Mouse (Mus musculus): Measurements from ENCODE around the gene Auh. TPM values are rescaled to one million over a fixed set of nuclear protein-coding genes. Genes with fewer than 3 reads are reported as not detected.

The Auh gene
- polyA plus RNA-seq, 1 experiment from 2014 or later: 33.7 TPM

DNA sequence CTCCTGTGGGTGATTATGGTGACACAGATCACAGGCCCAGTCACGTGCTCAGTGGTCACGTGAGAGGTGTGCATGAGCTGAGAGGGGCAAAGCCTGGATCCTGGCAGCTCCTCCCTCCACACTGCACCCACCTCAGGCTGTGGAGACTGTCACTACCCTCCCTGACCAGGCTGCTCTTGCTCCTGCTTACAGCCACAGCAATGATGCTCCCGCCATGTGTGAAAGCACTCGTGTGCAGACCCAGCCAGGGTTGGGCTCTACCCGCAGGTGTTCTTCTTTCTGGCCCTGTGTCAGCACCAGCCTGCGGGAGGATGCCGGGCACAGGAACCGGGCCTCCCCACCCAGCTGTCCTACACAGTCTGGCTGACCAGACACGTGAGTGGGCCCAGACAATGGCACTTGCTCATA is 80.1 kb downstream of the Auh start:
- H3K27ac ChIP-seq (ENCODE audit: low read depth, low read length): no peak overlapping the region
- no peak overlapping the region for H3K4me2 ChIP-seq (ENCODE audit: low read depth, low read length, severe bottlenecking)
- WGBS: 82% methylated on average over 9 of the region's 9 CpGs
- no peaks in the 10 kb centered on the region for H3K9me3 ChIP-seq (ENCODE audit: control insufficient read depth, low read length)
- no peaks in the 10 kb centered on the region for H3K4me1 ChIP-seq (replicated peaks; ENCODE audit: control insufficient read depth, insufficient read depth, low read length)
- no peak overlapping the region for H3K9ac ChIP-seq (ENCODE audit: low read length)
- no peaks in the 10 kb centered on the region for H3K27me3 ChIP-seq (ENCODE audit: control insufficient read depth, insufficient read depth, low read length)
- no peak for ATAC-seq (replicated peaks; ENCODE audit: low FRiP score)
- no peak overlapping the region for H3K4me3 ChIP-seq (ENCODE audit: low read depth, low read length)
- H3K36me3 ChIP-seq (ENCODE audit: control insufficient read depth, insufficient read depth, low read length): no peaks in the 10 kb centered on the region
- DNase-seq (ENCODE audit: low spot score): no peak

DNA sequence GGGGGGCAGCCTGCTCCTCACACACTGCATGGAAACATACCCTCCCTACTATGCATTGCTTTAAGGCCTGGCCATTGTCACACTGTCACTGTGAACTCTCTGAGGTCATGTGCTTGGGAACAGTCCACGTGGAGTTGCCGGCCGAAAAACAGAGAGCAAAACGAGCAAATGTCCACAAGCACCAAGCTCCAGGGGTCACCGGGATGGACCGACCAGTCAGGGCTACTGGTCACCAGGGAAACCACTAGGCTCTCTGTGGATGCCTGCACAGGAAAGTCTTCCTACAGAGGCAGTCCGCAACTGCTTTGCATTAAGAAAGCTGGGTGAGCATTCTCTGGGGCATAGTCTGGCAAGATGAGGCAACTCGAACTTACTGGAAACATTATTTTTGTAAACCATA is 82.0 kb downstream of the Auh start:
- WGBS: 67% methylated on average over 8 of the region's 8 CpGs
- H3K27ac ChIP-seq (ENCODE audit: low read depth, low read length): no peak overlapping the region
- H3K4me3 ChIP-seq (ENCODE audit: low read depth, low read length): no peak overlapping the region

DNA sequence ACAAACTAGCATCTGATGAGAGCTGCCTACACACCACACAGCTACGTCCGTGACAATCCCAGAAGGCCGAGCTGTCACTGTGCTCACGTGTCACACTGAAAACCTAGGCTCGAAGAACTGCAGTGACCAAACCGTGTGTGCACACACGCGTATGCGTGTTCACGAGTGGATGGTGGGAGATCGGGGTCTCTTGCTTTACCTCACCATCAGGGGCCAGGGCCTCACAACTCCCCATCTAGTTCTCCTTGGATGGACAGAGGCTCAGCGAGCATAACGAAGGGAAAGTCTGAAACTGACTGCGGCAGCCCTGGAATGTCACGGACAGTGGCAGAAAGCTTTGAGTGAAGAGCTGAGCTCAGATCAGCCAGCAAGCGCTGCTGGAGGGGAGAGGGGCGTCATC is 82.4 kb downstream of the Auh start:
- ATAC-seq (replicated peaks; ENCODE audit: low FRiP score): no peak
- H3K9me3 ChIP-seq (ENCODE audit: control insufficient read depth, low read length): no peaks in the 10 kb centered on the region

More for the DNA sequence above, 82.0 kb downstream of the Auh start:
- DNase-seq (ENCODE audit: low spot score) (no peak), ATAC-seq (replicated peaks; ENCODE audit: low FRiP score) (no peak)
- no peaks in the 10 kb centered on the region for H3K36me3 ChIP-seq (ENCODE audit: control insufficient read depth, insufficient read depth, low read length)
- H3K9ac ChIP-seq (ENCODE audit: low read length): no peak overlapping the region
- H3K27me3 ChIP-seq (ENCODE audit: control insufficient read depth, insufficient read depth, low read length): no peaks in the 10 kb centered on the region
- H3K4me1 ChIP-seq (replicated peaks; ENCODE audit: control insufficient read depth, insufficient read depth, low read length): no peaks in the 10 kb centered on the region
- no peak overlapping the region for H3K4me2 ChIP-seq (ENCODE audit: low read depth, low read length, severe bottlenecking)
- no peaks in the 10 kb centered on the region for H3K9me3 ChIP-seq (ENCODE audit: control insufficient read depth, low read length)

DNA sequence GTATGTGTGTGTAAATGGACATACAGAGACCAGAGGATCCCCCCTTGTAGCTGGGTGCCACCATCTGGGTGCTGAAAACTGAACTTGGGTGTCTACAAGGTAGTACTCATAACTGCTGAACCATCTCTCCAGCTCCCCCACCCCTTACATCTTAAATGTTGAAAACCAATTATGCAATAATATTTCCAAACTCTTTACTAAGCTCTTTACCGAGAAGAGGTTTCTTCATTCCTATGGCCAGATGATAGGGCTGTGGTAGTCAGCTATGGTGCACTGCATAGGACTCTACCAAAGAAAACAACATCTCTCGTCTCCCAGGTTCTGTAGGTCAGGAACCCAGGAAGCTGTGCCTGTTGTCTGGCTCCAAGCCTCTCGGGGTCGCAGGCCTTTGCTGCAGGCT is 83.9 kb downstream of the Auh start:
- WGBS: 85% methylated on average over 4 of the region's 4 CpGs
- no peaks in the 10 kb centered on the region for H3K36me3 ChIP-seq (ENCODE audit: control insufficient read depth, insufficient read depth, low read length)
- no peaks in the 10 kb centered on the region for H3K27me3 ChIP-seq (ENCODE audit: control insufficient read depth, insufficient read depth, low read length)
- no peaks in the 10 kb centered on the region for H3K4me1 ChIP-seq (replicated peaks; ENCODE audit: control insufficient read depth, insufficient read depth, low read length)
- no peak overlapping the region for H3K27ac ChIP-seq (ENCODE audit: low read depth, low read length)
- ATAC-seq (replicated peaks; ENCODE audit: low FRiP score) (no peak), DNase-seq (ENCODE audit: low spot score) (no peak)
- no peak overlapping the region for H3K4me3 ChIP-seq (ENCODE audit: low read depth, low read length)
- H3K9ac ChIP-seq (ENCODE audit: low read length): no peak overlapping the region
- no peaks in the 10 kb centered on the region for H3K9me3 ChIP-seq (ENCODE audit: control insufficient read depth, low read length)
- no peak overlapping the region for H3K4me2 ChIP-seq (ENCODE audit: low read depth, low read length, severe bottlenecking)

More for the DNA sequence above, 82.4 kb downstream of the Auh start:
- Histone ChIP-seq H3K27ac (ENCODE audit: low read depth, low read length) (no peak overlapping the region), H3K4me1 (replicated peaks; ENCODE audit: control insufficient read depth, insufficient read depth, low read length) (no peaks in the 10 kb centered on the region), H3K4me3 (ENCODE audit: low read depth, low read length) (no peak overlapping the region), H3K36me3 (ENCODE audit: control insufficient read depth, insufficient read depth, low read length) (no peaks in the 10 kb centered on the region), H3K9ac (ENCODE audit: low read length) (no peak overlapping the region), H3K27me3 (ENCODE audit: control insufficient read depth, insufficient read depth, low read length) (no peaks in the 10 kb centered on the region), H3K4me2 (ENCODE audit: low read depth, low read length, severe bottlenecking) (no peak overlapping the region)
- 90% methylated on average over 17 of the region's 17 CpGs for WGBS
- no peak for DNase-seq (ENCODE audit: low spot score)

DNA sequence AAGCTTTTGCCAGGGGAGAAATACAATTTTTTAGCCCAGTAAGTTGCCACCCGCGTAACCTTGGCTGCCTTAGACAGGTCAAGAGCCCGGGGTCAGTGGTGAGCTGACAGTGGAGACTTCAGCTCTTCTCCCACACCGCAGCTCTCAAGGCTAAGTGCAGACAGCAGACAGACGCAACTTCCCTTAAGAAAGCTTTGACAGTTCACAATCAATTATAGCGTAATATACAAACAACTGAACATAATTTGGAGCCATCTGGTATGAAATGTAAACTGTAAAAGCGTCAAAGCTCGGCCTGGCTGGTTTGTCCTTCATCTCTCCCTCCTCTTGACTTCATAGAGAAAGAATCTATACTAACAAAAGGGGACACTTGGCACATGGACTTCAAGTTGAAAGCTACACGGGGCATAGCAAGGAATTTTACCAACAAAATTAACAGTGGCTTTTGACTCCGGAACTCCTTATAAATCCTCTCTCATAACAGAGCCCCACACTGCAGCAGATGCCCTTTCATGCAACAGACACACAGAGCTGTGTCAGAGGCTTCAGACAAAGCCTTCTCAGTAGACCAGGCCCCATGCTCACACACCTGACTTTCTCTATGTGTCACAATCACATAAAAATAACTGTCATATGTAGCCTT is 85.8 kb downstream of the Auh start:
- H3K27me3 ChIP-seq (ENCODE audit: control insufficient read depth, insufficient read depth, low read length): no peaks in the 10 kb centered on the region
- no peaks in the 10 kb centered on the region for H3K36me3 ChIP-seq (ENCODE audit: control insufficient read depth, insufficient read depth, low read length)
- DNase-seq (ENCODE audit: low spot score) (no peak), ATAC-seq (replicated peaks; ENCODE audit: low FRiP score) (no peak)
- no peak overlapping the region for H3K9ac ChIP-seq (ENCODE audit: low read length)
- no peak overlapping the region for H3K4me2 ChIP-seq (ENCODE audit: low read depth, low read length, severe bottlenecking)
- 90% methylated on average over 10 of the region's 10 CpGs for WGBS
- no peak overlapping the region for H3K27ac ChIP-seq (ENCODE audit: low read depth, low read length)
- H3K4me3 ChIP-seq (ENCODE audit: low read depth, low read length): no peak overlapping the region
- no peaks in the 10 kb centered on the region for H3K9me3 ChIP-seq (ENCODE audit: control insufficient read depth, low read length)
- no peaks in the 10 kb centered on the region for H3K4me1 ChIP-seq (replicated peaks; ENCODE audit: control insufficient read depth, insufficient read depth, low read length)

DNA sequence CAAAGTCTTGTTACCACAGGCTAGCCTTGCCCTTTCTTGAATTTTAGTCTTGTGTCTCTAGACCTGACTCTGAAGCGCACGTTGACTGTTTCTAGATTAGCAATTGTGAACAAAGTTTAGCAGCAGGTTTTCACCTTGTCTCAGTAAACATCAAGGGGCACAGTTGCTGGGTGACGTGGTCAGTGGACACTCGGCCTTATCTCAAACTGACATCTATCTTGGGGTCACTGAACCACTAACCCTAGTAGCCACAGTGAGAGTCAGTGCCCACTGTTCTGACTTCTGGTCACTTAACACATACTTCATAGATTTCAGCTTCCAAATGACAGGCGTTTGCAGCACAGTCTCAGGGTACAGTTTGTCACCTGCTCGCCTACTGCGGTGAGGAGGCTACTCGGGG is 93.2 kb downstream of the Auh start:
- Histone ChIP-seq H3K4me3 (ENCODE audit: low read depth, low read length) (no peak overlapping the region), H3K9ac (ENCODE audit: low read length) (no peak overlapping the region), H3K4me2 (ENCODE audit: low read depth, low read length, severe bottlenecking) (no peak overlapping the region), H3K4me1 (replicated peaks; ENCODE audit: control insufficient read depth, insufficient read depth, low read length) (no peaks in the 10 kb centered on the region), H3K27ac (ENCODE audit: low read depth, low read length) (no peak overlapping the region), H3K36me3 (ENCODE audit: control insufficient read depth, insufficient read depth, low read length) (no peaks in the 10 kb centered on the region), H3K9me3 (ENCODE audit: control insufficient read depth, low read length) (no peaks in the 10 kb centered on the region), H3K27me3 (ENCODE audit: control insufficient read depth, insufficient read depth, low read length) (no peaks in the 10 kb centered on the region)
- DNase-seq (ENCODE audit: low spot score): no peak
- 93% methylated on average over 8 of the region's 8 CpGs for WGBS
- ATAC-seq (replicated peaks; ENCODE audit: low FRiP score): no peak

DNA sequence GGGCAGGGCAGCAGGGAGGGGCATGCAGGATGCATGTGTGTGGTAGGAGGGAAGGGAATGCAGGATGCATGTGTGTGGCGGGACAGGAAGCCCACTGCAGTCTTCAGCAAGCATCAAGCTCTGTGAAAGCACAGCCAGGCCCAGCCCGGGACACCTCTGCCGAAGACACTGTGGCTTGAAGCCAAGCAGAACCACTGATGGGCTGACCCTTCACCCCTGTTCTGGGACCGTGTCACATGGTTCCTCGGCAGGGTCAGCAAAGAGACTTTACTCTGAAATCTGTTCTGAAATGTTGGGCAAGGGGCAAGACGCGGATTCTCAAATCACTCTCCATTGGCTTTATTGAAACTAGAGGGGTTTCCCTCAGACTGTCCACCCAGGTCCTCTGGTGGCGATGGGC is 94.9 kb downstream of the Auh start:
- Histone ChIP-seq H3K4me3 (ENCODE audit: low read depth, low read length) (no peak overlapping the region), H3K27ac (ENCODE audit: low read depth, low read length) (no peak overlapping the region), H3K27me3 (ENCODE audit: control insufficient read depth, insufficient read depth, low read length) (no peaks in the 10 kb centered on the region), H3K9me3 (ENCODE audit: control insufficient read depth, low read length) (no peaks in the 10 kb centered on the region), H3K36me3 (ENCODE audit: control insufficient read depth, insufficient read depth, low read length) (no peaks in the 10 kb centered on the region), H3K9ac (ENCODE audit: low read length) (no peak overlapping the region), H3K4me1 (replicated peaks; ENCODE audit: control insufficient read depth, insufficient read depth, low read length) (no peaks in the 10 kb centered on the region), H3K4me2 (ENCODE audit: low read depth, low read length, severe bottlenecking) (no peak overlapping the region)
- DNase-seq (ENCODE audit: low spot score) (no peak), ATAC-seq (replicated peaks; ENCODE audit: low FRiP score) (no peak)
- WGBS: 87% methylated on average over 8 of the region's 8 CpGs

DNA sequence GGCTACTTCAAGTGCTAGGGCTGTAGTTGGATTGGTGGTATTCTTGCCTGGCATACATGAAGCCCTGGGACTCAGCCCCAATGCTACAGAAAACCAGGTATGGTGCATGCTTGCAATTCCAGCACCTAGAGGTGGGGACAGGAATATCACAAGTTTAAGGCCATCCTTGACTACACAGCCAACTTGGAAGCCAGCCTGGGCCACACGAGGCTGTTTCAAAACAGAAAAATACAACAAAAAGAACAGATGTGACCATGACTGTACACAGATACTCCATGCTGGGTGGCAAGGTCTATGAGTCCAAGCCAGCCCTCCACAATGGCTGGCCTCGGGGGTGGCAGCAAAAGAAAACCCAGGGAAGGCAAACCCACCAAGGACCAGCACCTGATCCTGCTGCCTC is 95.7 kb downstream of the Auh start:
- DNase-seq (ENCODE audit: low spot score) (no peak), ATAC-seq (replicated peaks; ENCODE audit: low FRiP score) (no peak)
- WGBS: 93% methylated on average over 2 of the region's 2 CpGs

DNA sequence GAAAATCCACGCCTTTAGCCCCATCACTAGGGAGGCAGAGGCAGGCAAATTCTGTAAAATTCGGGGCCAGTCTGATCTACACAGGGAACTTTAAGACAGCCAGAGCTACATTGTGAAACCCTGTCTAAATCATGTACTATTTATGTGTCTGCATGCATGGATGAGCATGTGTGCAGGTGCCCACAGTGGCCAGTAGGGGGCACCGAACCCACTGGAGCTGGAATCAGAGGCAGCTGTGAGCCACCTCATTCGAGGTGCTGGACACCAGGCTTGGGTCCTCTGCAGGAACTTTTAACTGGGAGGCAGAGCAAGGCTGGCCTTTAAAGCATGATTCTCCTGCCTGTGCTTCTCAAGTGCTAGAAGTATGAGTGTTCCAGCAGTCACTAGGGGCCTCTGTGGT is 96.3 kb downstream of the Auh start:
- no peaks in the 10 kb centered on the region for H3K4me1 ChIP-seq (replicated peaks; ENCODE audit: control insufficient read depth, insufficient read depth, low read length)
- 84% methylated on average over 4 of the region's 4 CpGs for WGBS
- no peaks in the 10 kb centered on the region for H3K9me3 ChIP-seq (ENCODE audit: control insufficient read depth, low read length)
- no peaks in the 10 kb centered on the region for H3K36me3 ChIP-seq (ENCODE audit: control insufficient read depth, insufficient read depth, low read length)
- H3K4me3 ChIP-seq (ENCODE audit: low read depth, low read length): no peak overlapping the region
- H3K9ac ChIP-seq (ENCODE audit: low read length): no peak overlapping the region
- DNase-seq (ENCODE audit: low spot score) (no peak), ATAC-seq (replicated peaks; ENCODE audit: low FRiP score) (no peak)
- no peaks in the 10 kb centered on the region for H3K27me3 ChIP-seq (ENCODE audit: control insufficient read depth, insufficient read depth, low read length)
- H3K4me2 ChIP-seq (ENCODE audit: low read depth, low read length, severe bottlenecking): no peak overlapping the region
- H3K27ac ChIP-seq (ENCODE audit: low read depth, low read length): no peak overlapping the region

More for the DNA sequence above, 95.7 kb downstream of the Auh start:
- Histone ChIP-seq H3K4me2 (ENCODE audit: low read depth, low read length, severe bottlenecking) (no peak overlapping the region), H3K4me3 (ENCODE audit: low read depth, low read length) (no peak overlapping the region), H3K27ac (ENCODE audit: low read depth, low read length) (no peak overlapping the region), H3K27me3 (ENCODE audit: control insufficient read depth, insufficient read depth, low read length) (no peaks in the 10 kb centered on the region), H3K36me3 (ENCODE audit: control insufficient read depth, insufficient read depth, low read length) (no peaks in the 10 kb centered on the region), H3K9ac (ENCODE audit: low read length) (no peak overlapping the region), H3K9me3 (ENCODE audit: control insufficient read depth, low read length) (no peaks in the 10 kb centered on the region), H3K4me1 (replicated peaks; ENCODE audit: control insufficient read depth, insufficient read depth, low read length) (no peaks in the 10 kb centered on the region)

Measured in forebrain, embryonic 11.5 days (tissue).